Mouse (Mus musculus): ENCODE data around the gene Atf6. TPM values are rescaled to one million over a fixed set of nuclear protein-coding genes. Genes with fewer than 3 reads are reported as not detected.

Gene Atf6
- polyA plus RNA-seq, 1 experiment from 2014 or later: 8.3 TPM

DNA sequence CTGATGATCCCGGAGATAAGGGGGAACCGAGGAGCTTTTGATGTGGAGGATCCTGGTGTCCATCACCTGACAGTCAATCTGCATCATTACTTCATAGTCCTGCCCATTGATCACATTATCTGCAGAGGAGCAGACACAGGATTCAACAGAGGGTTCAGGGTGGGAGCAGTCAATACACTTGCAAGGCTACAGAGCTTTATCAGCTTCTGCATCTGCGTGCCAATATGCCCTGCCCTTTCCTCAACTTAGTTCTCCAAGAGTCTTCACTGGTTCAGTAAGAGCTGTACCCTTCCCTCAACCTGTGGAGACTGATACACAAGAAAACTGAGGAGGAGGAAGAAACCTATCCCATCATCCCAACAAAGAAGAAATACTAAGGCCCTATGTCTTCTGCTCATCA is 157.6 kb downstream of the Atf6 start:
- 97% methylated on average over 3 of the region's 3 CpGs for WGBS
- Histone ChIP-seq H3K27ac (no peak overlapping the region), H3K4me3 (replicated peaks) (no peak overlapping the region), H3K4me1 (replicated peaks) (no peaks in the 10 kb centered on the region), H3K9ac (replicated peaks) (no peak overlapping the region), H3K27me3 (no peaks in the 10 kb centered on the region), H3K36me3 (peaks cover 6% of the 10 kb centered on the region; the same call in 1 of the 2 replicates), H3K4me2 (replicated peaks) (no peak overlapping the region), H3K9me3 (no peaks in the 10 kb centered on the region)
- no peak for ATAC-seq

DNA sequence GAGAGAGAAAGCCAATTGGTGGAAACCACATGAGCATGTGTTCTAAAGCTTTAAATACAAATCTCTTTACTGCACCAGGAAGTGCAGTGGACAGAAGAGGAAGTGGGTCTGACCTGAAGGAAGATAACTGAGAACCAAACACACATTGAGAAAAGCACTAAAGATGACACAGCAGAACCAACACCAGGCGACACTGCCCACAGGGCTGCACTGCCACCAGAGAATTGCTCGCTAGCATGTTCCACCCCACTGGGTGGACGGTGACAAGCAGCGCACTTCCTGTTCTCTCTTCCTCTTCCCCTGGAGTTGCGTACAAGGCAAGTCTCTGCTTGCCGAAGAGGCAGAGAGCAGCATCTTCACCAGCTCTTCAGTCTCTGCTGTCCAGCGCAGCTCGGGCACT is 158.1 kb downstream of the Atf6 start:
- 94% methylated on average over 8 of the region's 8 CpGs for WGBS
- no peak overlapping the region for H3K9ac ChIP-seq (replicated peaks)
- H3K27me3 ChIP-seq: no peaks in the 10 kb centered on the region
- H3K4me1 ChIP-seq (replicated peaks): no peaks in the 10 kb centered on the region
- no peak for ATAC-seq
- H3K36me3 ChIP-seq: peaks cover 6% of the 10 kb centered on the region; the same call in 1 of the 2 replicates
- no peaks in the 10 kb centered on the region for H3K9me3 ChIP-seq
- no peak overlapping the region for H3K27ac ChIP-seq
- H3K4me3 ChIP-seq (replicated peaks): no peak overlapping the region
- no peak overlapping the region for H3K4me2 ChIP-seq (replicated peaks)

DNA sequence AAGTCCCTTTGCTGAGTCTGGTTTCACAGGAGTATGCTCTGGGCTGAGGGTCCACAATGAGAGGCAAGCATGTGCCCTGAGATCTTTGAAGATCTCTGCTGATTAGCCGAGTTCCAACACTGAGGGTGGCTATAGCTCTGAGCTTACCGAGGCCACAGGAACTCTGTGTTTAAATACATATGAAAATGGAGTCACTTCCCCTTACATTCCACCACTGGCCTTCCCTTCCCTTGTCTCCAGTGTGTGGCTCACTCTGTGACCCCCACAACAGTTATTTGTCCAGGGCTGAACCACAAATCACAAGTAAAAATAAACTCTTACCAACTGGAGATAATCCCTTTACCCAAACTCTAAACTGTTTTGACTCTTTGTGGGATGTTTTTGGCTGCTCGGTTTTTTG is 158.5 kb downstream of the Atf6 start:
- 77% methylated on average over 3 of the region's 3 CpGs for WGBS
- Histone ChIP-seq H3K9me3 (no peaks in the 10 kb centered on the region), H3K36me3 (peaks cover 6% of the 10 kb centered on the region; the same call in 1 of the 2 replicates), H3K4me2 (replicated peaks) (no peak overlapping the region), H3K4me3 (replicated peaks) (no peak overlapping the region), H3K4me1 (replicated peaks) (no peaks in the 10 kb centered on the region), H3K9ac (replicated peaks) (no peak overlapping the region), H3K27me3 (no peaks in the 10 kb centered on the region), H3K27ac (no peak overlapping the region)
- no peak for ATAC-seq

DNA sequence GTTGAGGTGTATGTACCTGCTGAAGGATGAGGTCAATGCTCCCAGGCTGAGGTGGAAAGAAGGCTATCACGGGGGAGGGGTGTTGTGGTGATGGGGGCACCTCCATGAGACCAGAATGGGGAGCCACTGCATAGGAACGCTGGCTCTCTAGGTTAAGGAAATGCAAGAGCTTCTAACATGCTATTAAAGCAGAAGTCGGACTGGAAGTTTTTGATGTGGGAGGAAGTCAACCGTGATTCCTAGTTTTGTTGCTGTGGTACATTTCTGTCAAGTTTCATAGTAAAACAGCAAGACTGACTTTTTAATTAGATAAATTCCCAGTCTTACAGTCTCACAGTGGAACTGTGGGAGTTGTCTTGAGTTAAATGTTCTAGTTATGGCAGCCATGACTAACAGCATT is 161.5 kb downstream of the Atf6 start:
- Histone ChIP-seq H3K36me3 (peaks cover 6% of the 10 kb centered on the region; the same call in 1 of the 2 replicates), H3K27ac (no peak overlapping the region), H3K4me1 (replicated peaks) (no peaks in the 10 kb centered on the region), H3K9ac (replicated peaks) (no peak overlapping the region), H3K4me2 (replicated peaks) (no peak overlapping the region), H3K4me3 (replicated peaks) (no peak overlapping the region), H3K27me3 (no peaks in the 10 kb centered on the region), H3K9me3 (no peaks in the 10 kb centered on the region)
- no peak for ATAC-seq
- 91% methylated on average over 4 of the region's 4 CpGs for WGBS

DNA sequence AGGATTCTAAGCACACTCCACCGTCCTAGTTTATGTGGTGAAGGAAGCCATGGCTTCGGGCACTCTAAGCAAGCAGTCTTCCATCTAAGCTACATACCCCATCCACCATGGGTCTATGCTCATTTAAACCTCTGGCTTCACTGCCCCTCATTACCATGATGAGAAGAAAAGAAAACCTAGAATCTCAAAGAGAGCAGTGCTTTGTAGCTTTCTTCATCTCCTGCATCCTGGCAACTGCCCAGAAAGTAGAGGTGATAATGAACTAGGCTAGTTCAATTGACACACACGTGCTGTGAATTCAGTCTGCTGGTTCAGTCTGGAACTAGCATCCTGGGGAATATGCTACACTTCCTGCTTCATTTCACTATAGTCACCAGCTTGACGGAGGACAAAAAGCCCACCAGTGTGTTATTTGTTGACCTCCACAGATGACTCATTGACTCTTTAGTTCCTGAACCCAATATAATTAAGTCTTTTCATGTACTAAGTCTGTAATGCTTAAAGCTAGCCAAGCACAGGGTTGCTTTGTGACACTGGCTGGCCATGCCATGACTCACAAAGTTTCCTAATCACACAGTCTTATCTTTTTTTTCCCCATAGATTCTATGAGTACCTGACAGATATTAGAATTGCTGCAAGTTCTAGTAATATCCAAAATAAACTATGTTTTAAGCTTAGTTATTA is 162.5 kb downstream of the Atf6 start:
- ATAC-seq: no peak
- no peaks in the 10 kb centered on the region for H3K4me1 ChIP-seq (replicated peaks)
- WGBS: 69% methylated on average over 4 of the region's 4 CpGs
- no peak overlapping the region for H3K4me3 ChIP-seq (replicated peaks)
- no peak overlapping the region for H3K27ac ChIP-seq
- H3K27me3 ChIP-seq: no peaks in the 10 kb centered on the region
- H3K36me3 ChIP-seq: peaks cover 6% of the 10 kb centered on the region; the same call in 1 of the 2 replicates
- no peak overlapping the region for H3K4me2 ChIP-seq (replicated peaks)
- H3K9me3 ChIP-seq: no peaks in the 10 kb centered on the region
- H3K9ac ChIP-seq (replicated peaks): no peak overlapping the region

DNA sequence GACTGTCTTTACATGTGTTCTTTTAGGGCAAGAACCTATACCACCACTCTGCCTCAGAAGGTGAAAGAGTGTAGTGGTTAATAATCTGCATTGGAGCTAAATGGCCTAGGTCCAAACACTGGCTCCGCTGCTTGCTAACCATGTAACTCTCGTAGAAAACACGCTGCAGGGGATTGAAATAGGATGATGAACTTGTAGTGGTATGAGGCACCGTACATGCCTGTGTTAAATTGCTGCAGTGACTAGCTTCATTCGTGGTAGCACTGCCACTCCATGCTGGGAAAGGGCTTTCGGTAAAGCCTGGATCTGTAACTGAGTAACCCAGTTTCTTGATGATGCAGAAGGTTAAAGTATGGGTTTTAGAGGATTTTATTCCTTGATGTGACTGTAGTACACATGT is 163.5 kb downstream of the Atf6 start:
- Histone ChIP-seq H3K4me1 (replicated peaks) (no peaks in the 10 kb centered on the region), H3K27me3 (no peaks in the 10 kb centered on the region), H3K27ac (no peak overlapping the region), H3K9ac (replicated peaks) (no peak overlapping the region), H3K4me2 (replicated peaks) (no peak overlapping the region), H3K4me3 (replicated peaks) (no peak overlapping the region), H3K9me3 (no peaks in the 10 kb centered on the region), H3K36me3 (peaks cover 3% of the 10 kb centered on the region; the same call in 1 of the 2 replicates)
- 91% methylated on average over 6 of the region's 6 CpGs for WGBS
- ATAC-seq: no peak

DNA sequence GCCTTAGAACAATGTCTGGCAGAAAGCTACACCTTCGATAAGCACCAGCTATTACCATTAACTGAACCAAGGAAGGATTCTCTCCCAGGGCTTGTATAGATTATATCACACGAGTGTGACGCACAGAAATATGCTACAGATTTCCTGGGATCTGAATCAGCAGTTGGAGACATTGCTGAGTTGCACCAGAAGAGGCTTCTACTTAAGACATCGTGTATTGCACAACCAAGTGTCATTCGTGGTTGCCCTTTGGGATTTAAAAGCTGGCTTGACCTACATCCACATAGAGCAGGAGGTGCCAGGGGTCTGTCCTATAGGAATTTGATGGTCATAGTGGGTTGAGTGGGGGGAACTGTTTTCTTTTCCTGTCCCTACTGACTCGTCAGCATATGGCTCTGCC is 164.6 kb downstream of the Atf6 start:
- Histone ChIP-seq H3K27me3 (no peaks in the 10 kb centered on the region), H3K4me2 (replicated peaks) (no peak overlapping the region), H3K36me3 (peaks cover 3% of the 10 kb centered on the region; the same call in 1 of the 2 replicates), H3K4me3 (replicated peaks) (no peak overlapping the region), H3K27ac (no peak overlapping the region), H3K9ac (replicated peaks) (no peak overlapping the region), H3K4me1 (replicated peaks) (no peaks in the 10 kb centered on the region), H3K9me3 (no peaks in the 10 kb centered on the region)
- no peak for ATAC-seq
- WGBS: 93% methylated on average over 6 of the region's 6 CpGs

DNA sequence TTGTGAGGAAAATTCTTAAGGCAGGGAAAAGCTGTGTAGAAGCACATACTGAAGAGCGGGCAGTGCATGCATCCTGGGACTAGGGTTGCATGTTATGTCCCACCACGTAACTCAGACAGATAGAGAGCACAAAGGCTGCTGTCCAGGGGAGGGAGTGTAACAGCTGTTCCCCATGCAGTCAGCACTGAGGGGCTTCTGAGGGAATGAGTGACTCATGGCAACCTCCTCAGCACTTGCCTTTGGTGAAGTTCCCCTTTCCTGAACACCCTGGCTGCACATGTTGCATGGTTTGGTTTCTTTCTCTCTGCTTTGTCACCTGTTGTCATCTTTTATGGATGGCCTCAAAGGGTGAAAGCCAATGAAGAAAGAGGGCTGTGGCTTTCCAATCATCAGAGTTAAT is 165.3 kb downstream of the Atf6 start:
- no peak for ATAC-seq
- WGBS: 74% methylated on average over 2 of the region's 2 CpGs
- Histone ChIP-seq H3K36me3 (no peaks in the 10 kb centered on the region), H3K27ac (no peak overlapping the region), H3K4me3 (replicated peaks) (no peak overlapping the region), H3K9me3 (no peaks in the 10 kb centered on the region), H3K4me1 (replicated peaks) (no peaks in the 10 kb centered on the region), H3K4me2 (replicated peaks) (no peak overlapping the region), H3K27me3 (no peaks in the 10 kb centered on the region), H3K9ac (replicated peaks) (no peak overlapping the region)

DNA sequence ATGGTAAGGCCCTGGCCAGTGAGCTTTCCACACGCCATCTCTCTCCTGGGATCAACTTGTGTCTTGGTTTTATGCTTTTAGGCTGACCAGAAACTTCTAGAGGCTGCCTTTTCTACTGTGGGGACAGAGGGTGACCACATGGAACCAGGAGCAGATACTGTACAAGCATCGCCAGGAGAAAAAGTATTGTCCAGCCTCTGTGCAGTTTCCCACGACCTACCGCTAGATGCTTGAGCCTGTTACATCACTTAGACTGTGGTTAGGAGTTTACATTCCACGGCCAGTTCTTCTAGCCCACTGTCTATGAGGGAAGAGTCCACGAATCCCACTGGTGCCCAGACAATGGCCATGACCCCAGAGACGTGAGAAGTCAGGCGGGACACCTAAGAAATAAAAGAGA is 166.0 kb downstream of the Atf6 start:
- no peak for ATAC-seq
- Histone ChIP-seq H3K27me3 (no peaks in the 10 kb centered on the region), H3K4me1 (replicated peaks) (no peaks in the 10 kb centered on the region), H3K9me3 (no peaks in the 10 kb centered on the region), H3K4me2 (replicated peaks) (no peak overlapping the region), H3K9ac (replicated peaks) (no peak overlapping the region), H3K36me3 (no peaks in the 10 kb centered on the region), H3K4me3 (replicated peaks) (no peak overlapping the region), H3K27ac (no peak overlapping the region)
- WGBS: 83% methylated on average over 8 of the region's 8 CpGs

DNA sequence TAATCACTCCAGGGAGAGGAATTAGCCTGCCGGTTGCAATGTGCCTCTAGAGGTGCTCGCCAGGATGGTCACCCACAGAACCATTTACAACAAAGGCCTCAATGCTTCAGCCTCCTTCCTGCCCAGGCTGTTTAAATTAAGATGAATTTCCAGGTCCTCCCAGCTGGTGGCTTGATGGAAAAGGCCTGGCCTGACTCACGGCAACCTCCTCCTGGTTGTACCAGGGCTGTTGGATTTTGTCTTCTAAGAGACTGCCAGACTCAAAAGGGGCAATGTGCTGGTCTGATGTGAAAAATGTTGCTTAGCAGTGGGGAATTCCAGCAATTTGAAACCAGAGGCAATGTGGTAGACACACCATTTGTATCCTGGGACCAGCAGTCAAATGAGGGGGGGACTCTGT is 166.4 kb downstream of the Atf6 start:
- no peaks in the 10 kb centered on the region for H3K9me3 ChIP-seq
- 73% methylated on average over 3 of the region's 3 CpGs for WGBS
- no peak overlapping the region for H3K9ac ChIP-seq (replicated peaks)
- H3K27me3 ChIP-seq: no peaks in the 10 kb centered on the region
- no peak overlapping the region for H3K27ac ChIP-seq
- no peak overlapping the region for H3K4me2 ChIP-seq (replicated peaks)
- H3K4me1 ChIP-seq (replicated peaks): no peaks in the 10 kb centered on the region
- H3K4me3 ChIP-seq (replicated peaks): no peak overlapping the region
- no peak for ATAC-seq
- H3K36me3 ChIP-seq: no peaks in the 10 kb centered on the region

DNA sequence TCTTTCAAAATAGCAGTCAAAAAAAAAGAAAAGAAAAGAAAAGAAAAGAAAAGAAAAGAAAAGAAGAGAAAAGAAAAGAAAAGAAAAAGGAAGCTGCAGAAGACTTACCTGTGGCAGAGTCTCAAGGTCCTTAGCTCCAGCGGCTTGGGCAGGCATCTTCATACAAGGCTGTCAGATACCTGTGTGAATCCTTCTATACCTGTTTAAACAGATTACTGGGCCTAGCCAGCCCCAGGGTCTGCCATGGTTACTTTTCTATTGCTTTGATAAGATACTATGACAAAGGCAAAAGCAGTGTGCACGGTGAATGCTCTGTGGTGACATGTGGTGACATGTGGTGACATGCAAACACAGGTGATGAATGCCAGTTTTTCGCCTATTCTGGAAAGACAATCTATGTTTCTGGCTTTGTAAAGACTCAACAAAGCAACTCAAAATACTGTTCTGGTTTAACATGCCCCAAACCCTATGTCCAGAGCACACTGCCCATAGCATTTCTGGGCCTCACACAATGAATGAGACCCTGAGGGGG is 167.0 kb downstream of the Atf6 start:
- no peak for ATAC-seq
- H3K4me3 ChIP-seq (replicated peaks): no peak overlapping the region
- no peak overlapping the region for H3K27ac ChIP-seq
- H3K4me2 ChIP-seq (replicated peaks): no peak overlapping the region
- no peaks in the 10 kb centered on the region for H3K36me3 ChIP-seq
- H3K9me3 ChIP-seq: no peaks in the 10 kb centered on the region
- no peaks in the 10 kb centered on the region for H3K27me3 ChIP-seq
- H3K4me1 ChIP-seq (replicated peaks): no peaks in the 10 kb centered on the region
- WGBS: 91% methylated on average over 3 of the region's 3 CpGs
- no peak overlapping the region for H3K9ac ChIP-seq (replicated peaks)

DNA sequence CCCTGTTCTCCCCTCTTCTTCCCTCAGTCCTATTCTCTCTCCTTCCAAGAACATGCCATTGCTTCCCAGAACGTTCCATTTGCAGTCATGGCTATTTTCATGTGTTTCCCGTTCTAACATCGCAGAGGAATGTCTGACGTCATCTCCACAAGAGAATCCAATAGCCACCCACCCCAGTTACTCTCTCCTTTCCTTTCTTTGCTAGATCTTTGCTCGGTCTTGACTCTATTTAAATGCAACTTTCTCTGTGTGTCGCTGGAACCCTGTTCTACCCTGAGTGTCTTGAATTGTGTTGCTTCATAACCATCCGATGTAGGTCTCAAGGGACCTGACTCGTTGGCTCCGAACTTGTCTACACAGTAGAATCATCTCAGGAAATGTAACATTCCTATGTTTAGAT is 168.0 kb downstream of the Atf6 start:
- Histone ChIP-seq H3K4me3 (replicated peaks) (no peak overlapping the region), H3K9me3 (no peaks in the 10 kb centered on the region), H3K27ac (no peak overlapping the region), H3K4me1 (replicated peaks) (no peaks in the 10 kb centered on the region), H3K36me3 (no peaks in the 10 kb centered on the region), H3K4me2 (replicated peaks) (no peak overlapping the region), H3K9ac (replicated peaks) (no peak overlapping the region), H3K27me3 (no peaks in the 10 kb centered on the region)
- WGBS: 87% methylated on average over 9 of the region's 9 CpGs
- ATAC-seq: no peak

DNA sequence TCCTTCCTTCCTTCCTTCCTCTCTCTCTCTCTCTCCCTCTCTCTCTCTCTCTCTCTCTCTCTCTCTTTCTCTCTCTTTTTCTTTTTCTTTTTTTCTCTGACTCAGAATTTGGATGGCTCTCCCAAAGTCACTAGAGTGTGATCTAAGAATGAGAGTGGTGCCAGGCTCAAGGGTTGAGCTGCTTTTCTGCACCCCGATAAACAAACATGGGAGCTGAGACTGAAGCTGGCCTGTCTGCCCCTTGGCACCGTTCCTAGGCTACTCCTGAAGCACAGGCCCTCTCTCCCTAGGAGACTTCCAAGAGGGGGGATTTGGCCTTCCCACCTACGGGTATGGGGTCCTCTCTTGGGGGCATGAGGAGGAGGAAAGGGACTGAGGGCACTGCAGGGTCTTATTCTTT is 168.8 kb downstream of the Atf6 start:
- H3K27ac ChIP-seq: no peak overlapping the region
- WGBS: 85% methylated on average over 3 of the region's 3 CpGs
- no peak overlapping the region for H3K9ac ChIP-seq (replicated peaks)
- no peaks in the 10 kb centered on the region for H3K4me1 ChIP-seq (replicated peaks)
- H3K4me2 ChIP-seq (replicated peaks): no peak overlapping the region
- H3K27me3 ChIP-seq: no peaks in the 10 kb centered on the region
- no peaks in the 10 kb centered on the region for H3K36me3 ChIP-seq
- ATAC-seq: no peak
- no peaks in the 10 kb centered on the region for H3K9me3 ChIP-seq
- H3K4me3 ChIP-seq (replicated peaks): no peak overlapping the region
